Mouse (Mus musculus): ENCODE results near the gene Colgalt1.

The Colgalt1 gene

DNA sequence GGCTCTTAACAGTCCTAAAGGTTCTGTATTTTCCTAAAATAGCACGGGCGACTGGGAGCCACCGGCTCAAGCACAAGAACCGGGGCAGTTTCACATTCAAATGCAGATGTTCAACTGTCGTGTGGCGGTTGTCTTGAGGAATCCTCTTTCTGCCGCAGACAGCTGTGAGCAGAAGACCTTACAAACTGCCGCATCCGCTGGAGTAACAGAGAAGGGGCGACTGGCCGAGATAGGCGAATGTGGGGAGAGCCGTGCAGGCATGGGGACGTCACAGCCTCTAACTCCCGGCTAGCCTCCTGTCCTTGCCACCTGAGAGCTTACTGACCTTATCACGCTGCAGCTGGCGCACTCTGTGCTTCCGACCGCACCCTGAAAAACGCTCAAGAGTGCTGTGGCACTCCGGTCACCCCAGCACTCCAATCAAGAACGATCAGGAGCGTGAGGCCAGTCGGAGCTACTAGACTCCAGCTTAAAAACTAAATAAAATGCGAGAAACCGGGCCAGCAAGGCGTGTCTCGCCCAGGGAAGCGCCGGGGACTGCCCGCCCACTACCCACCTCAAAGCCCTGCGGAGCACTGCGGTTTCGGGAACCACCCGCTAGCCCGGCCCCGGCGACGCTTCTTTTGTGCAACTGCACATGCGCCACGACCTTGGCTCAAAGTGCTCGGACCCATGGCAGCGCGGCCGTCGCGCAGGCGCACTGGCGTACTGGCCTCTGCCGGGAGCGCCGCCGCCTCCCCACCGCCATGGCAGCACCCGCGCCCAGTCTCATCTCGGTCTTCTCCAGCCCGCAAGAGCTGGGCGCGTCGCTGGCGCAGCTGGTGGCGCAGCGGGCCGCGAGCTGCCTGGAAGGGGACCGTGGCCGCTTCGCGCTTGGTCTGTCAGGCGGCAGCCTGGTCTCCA, 19.1 kb upstream of the Colgalt1 start, which contains the start of gene Pgls:
Gene Pgls (plus strand): TSS at position 706 of the 903 bp plus-strand sequence.
- DNase-seq, result peak; percentile 97

DNA sequence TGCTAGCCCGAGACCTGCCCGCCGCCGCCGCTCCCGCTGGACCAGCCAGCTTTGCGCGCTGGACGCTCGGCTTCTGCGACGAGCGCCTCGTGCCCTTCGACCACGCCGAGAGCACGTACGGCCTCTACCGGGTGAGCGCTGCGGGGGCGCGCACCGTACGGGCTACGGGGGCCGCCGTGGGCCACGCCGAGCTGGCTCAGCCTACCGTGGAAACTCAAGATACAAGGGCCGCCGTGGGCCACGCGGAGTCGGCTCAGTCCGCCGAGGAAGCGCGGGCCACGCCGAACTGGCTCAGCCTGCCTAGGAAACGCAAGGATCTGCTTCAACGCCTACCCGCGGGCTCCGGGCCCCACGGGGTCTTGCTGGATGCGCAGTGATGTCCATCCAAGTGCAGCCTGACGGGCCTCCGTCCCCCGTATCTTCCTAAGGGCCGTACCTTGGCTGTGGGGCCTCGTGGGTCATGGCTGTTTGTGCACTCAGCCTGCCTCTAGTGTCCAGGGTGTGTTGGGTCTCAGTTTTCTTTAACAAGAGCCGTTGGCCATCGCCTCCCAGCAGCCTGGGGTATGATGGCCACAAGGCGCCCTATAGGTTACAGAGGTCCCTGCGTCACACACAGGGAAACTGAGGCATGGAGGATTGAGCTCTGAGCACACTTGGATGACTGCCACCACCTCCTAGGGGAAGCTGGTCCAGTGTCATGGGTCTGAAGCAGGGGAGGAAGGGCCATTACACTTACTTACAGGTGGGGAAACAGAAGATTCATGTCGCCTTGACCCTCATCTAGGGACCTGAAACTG, 18.2 kb upstream of the Colgalt1 start:
- DNase-seq, result peak; percentile 90

DNA sequence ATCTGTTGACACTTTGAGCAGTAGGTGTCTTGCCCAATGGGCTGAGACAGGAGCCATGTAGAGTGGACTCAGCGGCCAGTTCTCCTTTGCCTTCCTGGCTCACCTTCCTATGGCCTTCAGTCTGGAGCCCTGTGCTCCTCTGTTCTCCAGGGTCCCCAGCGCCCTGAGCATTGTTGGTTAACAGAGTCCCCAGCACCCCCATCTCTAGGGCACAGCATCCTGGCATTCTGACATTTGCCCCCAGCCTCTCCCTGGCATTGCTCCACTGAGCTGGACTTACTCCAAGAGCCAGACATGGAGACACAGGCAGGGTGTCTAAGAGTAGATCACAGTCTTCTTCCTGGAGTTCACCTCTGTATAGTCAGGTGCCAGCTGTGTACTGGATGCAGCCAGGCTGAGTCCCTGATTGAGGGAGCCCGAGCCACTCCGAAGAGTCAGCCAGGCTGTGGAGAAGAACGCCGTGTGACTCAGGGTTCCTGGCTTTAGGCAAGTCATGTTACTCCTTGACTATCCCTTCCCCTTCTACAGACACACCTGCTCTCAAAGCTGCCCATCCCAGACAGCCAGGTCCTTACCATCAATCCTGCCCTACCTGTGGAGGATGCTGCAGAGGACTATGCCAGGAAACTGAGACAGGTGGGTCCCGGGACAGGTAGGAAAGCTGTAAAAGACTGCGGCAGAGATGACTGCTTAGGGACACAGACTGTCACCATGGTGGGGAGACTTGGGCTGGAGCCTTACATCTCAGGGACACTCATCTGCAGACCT, 17.1 kb upstream of the Colgalt1 start:
- DNase-seq, result peak; percentile 29

DNA sequence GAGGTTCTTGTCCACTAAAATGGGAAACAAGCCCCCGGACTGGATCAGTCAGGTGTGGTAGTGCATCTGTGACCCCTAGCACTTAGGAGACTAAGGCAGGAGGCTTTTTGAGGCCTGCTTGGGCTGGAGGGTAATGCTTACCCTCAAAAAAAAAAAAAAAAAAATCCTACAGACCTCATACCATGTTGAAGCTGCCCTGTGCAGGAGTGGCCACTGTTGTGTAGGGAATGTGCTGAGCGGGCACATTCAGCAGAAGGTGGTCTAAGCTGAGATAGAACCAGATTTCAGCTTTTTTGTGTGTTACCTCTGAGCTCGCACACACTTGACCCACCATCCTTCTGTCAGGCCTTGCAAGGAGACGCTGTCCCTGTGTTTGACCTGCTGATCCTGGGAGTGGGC, 16.5 kb upstream of the Colgalt1 start:
- no peak for DNase-seq

DNA sequence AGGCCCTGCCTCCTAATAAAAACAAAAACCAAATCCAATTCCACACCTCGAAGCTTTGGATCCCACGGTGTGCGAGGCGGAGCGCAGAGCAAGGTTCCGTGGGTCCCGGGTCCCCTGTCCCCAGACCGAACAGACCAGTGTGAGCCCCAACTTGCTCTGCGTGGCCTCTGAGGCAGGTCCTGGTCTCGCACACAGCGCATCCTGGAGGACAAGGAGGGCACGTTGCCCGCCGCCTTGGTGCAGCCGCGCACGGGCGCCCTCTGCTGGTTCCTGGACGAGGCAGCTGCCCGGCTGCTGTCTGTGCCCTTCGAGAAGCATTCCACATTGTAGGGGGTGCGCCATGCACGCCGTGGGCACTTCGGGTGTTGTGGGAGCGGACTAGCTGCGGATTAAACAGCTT, 14.9 kb upstream of the Colgalt1 start:
- peak; percentile 93 for DNase-seq

DNA sequence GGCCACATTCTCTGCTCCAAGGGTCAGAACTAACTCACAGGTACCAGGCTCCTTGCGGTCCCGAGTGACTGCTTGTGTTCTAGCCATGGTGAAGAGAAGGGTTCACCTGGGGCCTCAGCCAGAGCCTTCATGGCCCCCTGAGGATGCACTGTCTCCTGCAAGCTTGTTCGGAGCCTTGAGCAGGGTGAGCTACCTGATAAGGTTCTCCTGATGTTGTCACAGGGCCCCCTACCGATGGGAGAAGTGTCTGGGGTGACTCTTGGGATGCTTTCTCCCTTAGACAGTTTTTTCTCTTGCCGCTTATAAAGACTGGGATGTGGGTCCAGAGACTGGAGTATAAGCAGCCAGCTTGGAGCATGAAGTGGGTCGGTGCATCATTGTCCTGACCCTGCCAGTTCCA, 14.4 kb upstream of the Colgalt1 start:
- DNase-seq, result no peak

DNA sequence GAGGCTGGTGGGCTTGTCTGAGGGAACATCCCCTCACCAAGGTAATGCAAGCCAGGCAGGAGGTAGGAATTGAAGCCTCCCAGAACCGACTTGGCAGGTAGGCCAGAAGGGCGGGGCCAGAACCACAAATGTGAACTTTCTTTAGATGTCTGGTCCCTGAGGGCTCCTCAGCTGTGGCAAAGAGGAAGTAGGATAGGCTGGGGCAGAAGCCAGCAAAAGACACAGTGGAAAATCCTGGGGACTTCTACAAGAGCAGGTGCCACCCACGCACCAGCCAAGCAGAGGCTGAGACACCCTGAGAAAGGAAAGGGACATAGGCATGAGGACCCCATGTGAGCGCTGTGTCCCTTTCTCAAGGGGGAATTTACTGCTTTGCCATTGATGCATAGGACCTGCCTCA, 14.0 kb upstream of the Colgalt1 start:
- no peak for DNase-seq

DNA sequence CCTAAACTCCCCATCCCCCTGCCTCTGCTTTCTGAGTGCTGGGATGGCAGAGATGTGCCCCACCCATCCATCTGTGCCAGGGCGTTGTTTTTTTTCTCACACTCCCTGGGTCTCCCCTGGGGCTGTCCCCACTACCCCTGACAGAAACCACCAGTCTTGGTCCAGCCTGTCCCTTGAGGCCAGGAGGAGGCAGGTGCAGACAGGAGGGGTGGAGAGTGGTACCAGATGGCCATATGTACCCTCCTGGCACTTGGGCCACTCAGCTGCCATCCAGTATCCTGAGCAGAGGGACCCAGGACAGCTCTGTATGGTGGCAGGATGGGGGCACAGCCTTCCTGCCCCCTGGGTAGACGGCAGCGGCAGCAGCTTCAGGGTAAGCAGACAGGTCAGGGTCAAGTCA, 13.3 kb upstream of the Colgalt1 start, which contains the start of gene Fam129c:
Gene Fam129c (plus strand): TSS at position 198 of the 400 bp plus-strand sequence.
- no peak for DNase-seq

DNA sequence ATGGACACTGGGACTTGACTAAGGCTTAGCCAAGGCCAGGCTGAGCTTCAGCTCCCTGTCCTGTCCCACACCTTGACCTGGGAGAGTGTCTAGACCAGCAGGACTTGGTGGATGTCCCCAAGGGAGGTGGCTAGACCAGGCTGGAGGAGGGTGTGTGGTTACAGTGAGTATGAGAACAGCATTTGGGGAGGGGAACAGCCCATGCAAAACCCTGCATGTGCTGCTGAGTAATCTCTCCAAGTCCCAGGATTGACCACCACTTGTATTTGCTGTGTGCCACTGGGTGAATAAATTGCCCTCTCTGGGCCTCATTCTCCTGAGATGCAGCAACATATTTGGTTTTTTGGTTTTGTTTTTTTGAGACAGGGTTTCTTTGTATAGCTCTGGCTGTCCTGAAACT, 12.4 kb upstream of the Colgalt1 start:
- DNase-seq, result no peak

DNA sequence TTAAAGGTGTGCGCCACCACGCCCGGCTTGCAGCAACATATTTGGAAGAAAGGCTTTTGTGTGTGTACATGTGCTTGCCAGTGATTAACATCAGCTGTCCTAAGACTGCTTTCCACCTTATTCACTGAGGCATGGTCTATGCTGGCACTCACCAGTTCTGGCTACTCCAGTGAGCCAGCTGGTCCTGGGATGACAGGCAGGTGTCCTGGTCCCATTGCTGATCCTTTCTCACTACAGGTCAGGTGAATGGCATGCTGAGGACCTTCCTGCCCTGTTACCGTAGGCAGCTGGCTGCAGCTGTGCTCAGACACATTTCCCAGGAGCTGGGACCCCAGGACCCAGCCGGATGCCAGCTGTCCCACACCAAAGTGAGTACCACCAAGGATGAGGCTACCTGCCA, 12.0 kb upstream of the Colgalt1 start:
- no peak for DNase-seq

DNA sequence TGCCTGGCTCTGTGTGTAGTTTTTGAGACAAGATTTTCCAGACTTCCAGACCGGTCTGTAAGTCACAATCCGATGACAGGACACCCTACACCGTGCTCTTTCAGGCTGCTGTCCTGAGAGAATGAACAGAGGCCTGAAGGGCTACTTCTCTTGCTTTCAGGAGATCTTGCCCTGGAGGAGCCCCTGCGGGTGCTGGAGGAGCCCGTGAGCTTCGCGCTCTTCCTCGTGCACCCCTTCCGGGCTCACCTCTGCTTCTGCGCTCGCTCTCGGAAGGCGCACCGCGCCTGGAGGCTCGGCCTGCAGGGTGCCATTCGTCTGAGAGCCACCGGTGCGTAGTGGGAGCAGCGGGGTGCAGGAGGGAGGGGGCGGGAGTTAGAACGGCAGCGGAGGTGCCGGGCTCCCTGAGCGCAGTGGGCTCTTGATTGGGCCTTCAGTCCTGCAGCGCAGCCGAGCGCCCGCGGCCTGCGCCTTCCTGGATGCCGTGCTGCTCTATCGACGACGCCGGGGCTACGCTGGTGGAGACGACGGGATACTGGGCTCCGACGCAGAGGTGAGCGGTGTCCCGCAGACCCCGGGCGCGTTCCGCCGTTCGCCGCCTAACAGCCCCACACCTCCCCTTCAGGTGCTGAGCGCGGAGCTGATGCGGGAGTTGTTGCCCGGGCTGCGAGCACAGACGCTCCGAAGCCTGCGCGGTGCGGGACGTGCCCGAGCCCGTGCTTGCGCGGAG, 8.7 kb upstream of the Colgalt1 start:
- DNase-seq, result no peak

DNA sequence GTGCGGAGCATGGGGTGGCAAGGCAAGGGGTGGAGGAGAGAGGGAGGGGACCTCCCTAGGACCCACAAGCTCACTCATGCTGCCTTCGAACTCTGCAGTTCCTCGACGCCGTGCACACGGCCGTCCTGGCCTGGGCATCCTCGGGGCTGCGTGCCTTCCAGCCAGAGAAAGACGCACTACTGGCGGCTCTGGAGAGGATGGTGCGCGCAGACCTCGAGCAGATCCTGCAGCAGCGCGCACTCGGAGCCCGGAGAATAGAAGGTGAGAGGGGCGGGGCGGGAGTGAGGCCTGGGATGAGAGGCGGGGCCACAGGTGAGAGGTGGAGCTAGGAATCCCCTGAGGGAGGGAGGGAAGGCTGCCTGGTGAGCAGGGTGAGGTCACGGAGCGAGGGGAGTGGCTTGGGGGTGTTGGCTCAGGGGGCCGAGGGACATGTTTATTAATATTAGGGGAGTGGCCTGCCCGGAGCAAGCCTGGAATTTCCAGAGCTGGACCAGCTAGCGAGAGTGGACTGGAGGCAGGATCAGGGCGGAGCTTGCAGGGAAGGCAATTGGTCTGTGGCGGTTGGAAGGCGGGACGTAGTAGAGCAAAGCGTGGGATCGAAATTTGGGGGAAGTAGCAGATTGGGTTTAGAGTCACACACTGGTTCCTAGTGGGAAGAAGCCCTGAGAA, 8.0 kb upstream of the Colgalt1 start:
- peak; percentile 90 for DNase-seq

DNA sequence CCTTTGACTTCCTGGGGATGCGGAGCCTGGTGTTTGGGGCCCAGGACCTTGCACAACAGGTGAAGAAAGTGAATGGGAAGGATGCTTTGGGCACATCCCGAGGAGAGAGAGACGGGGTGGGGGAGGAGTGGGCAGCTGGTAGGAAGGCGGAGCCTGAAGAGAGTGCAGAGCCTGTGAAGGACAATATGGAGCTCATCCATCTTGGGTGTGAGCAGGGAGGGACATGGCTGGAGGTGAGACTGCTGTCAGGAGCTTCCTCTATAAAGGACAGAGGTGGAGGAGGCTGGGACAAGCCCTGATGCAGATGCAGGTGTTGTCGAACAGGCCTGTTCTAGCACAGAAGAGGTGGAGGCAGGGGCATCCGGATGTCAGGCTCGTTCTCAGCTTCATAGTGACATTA, 6.8 kb upstream of the Colgalt1 start:
- no peak for DNase-seq

DNA sequence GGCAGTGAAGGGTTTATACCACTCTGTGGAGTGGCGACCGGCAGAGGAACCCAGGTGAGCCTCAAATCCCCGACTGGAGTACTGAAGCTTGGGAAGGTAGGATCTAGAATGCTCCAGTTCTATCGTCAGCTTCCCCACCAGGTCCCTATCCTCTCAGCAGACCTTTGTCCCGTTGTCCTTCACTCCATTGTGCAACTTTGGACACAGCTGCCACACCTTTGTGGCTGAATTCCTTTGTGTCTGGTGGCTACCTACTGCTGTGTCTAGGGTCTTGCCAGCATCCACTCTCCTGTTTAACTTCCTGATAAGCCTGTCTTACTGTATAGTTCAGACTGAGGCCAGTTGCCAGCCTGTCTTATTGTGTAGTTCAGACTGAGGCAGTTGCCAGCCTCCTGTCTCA, 1.3 kb downstream of the Colgalt1 start:
- DNase-seq, result no peak

DNA sequence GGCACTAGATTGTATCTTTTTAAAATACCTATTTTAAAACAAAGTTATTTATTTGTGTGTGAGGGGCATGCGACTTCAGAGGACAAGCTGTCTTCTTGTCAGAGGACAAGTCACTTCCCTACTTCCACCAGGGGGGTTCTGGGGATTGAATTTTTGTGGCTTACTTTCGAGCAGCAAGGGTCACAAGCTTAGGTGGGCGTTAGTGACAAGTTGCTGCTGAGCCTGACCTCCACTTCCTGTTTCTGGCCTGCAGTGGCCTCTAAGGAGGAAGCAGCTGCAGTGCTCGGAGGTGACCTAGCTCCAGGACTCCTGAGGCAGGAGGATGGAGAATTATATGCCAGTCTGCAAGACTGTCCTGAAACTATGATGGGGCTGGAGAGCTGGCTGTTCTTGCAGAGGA, 2.6 kb downstream of the Colgalt1 start:
- DNase-seq, result no peak

DNA sequence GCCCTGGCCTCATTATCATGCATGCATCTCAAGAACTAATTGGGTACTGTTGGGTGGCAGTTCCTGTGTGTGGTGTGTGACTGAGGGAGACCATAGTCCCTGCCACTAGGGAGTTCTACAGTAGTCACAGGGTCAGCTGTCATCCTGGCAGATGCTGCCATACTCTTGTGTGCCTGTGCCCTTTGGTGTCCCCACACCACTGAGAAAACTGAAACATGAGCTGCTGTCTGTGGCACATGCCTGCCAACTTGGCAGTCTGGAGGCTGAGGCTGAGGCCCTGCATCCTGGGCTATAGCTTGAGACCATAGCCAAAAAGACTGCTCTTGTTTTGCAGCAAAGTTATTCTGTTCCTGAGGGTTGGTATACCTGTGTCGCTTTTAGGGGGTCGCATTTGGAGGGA, 9.0 kb downstream of the Colgalt1 start:
- no peak for DNase-seq

DNA sequence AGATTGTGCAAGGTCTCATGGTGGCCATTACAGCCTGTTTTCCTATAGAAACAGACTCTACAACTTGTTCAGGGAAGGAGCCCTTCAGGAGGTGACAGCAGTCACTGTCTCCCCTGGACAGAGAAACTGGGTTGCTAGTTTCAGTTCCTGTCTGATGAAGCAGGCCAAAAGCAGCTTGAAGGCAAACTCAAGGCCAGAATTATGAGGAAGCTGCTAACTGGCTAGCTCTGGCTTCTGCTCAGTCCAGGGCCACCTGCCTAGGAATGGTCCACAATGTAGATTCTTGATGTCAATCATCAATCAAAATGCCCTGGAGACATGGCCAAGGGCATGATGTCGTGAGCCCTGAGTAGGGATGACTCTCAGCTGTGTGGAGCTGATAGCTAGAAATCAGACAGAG, 14.3 kb downstream of the Colgalt1 start:
- DNase-seq, result no peak

DNA sequence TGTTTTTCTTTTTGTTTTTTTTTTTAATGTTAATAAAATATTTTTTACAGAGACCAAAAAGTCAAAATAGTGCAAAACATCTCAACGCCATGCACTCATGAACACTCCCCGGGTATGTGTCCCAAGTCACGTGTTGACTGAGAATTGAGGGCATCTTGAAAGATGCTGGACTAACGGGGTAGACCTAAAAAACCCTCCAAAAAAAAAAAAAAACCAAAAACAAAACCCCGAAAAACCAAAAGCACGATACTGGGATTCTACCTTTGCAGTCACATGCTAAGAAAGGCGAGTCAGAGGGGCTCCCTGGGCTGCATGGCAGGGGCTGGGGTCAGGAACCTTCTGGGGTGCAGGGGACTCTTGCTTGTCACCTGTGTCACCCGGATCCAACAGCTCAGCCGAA, 16.0 kb downstream of the Colgalt1 start:
- DNase-seq, result no peak

DNA sequence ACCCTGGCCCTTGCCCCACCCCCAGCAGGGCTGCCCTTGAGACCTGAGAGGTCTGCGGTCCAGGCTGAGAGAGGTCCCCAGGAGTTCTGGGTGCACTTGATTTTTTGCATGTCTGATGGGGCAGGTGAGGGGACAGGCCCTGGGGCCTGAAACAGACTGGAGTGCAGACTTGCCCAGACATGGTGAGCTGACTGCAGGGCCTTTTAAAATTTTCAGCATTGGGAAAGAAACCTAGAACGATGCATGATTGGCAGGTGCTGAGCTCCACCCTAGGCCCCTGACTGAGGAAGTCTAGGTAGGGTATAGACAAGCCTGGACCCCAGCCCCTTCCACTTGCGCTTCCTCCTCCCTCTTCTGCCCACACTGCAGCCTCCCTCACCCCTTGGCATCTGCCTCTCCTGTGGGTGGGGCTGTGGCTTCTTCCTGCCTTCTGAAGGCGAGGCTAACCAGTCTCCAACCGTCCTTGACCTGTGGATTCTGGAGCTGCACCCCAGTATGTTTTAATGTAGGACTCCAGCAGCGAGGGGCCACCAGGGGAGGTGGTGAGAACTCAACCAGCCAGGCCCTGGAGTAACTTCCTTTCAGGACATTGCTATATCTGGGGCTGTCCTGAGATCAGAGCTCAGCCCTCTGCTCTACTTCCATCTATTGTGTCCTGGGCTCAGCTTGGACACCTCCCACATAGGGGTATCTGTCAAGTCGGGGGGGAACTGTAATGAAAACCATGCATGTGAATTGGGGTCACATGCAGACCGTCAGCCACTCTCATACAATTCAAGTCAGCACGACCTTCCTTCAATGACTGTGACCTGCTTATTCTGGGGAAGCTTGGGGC, 16.7 kb downstream of the Colgalt1 start:
- no peak for DNase-seq

DNA sequence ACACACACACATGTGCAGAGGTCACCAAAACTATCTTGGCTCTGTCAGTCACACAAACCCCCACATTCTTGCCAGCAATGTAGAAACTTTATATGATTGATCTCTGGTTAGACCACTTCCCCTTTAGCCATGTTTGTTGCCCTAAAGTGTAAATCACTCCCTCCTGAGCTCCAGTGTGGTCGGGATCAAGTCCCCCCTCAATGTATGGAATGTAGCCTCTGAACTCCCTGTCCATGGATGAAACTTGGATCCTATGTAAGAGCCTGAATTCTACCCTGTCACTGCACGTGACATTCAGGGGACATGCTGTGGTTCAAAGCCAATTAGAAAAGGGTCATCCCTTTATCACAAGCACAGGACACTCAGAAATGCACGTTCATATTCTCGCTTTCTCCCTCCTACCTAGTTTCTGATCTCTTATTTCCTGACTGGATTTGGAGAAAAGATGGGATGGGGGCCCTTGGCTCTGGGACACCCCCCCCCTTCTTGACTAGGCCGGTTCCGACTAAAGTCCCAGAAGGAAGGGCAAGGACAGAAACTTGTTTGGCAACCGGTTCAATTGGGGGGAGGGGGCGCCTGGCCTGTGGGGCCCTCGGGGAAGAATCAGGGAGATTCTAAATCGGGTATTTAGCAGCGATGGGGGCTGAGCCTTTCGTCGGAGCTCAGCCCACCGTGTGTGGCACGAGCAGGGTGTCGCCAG, 17.7 kb downstream of the Colgalt1 start:
- no peak for DNase-seq

All from kidney, adult 18-20 months (tissue).